Mouse (Mus musculus): ENCODE data around the gene Tomt.

DNA sequence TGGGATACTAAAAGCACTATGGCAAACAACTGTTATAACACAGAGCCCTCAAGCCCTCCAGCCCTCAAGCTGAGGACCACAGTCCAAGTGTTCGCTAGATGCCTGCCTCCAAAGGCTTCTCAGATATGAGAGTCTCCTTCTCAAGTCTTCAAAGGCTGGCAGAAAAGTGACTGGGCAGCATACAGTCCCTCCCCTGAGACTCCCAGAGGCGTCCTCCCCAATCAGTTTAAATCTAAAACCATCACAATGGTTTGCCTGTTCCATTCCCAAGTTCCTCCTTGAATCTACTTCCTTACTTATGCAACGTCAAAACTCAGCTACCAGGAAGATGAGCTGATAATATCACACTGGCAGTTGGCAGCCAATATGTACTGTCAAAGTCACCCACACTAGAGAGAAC lies 42.7 kb downstream of the Tomt start, which contains the start of gene Anapc15:
- no peak for TF ChIP-seq ZNF384 (IDR thresholded peaks at IDR 0.05; ENCODE audit: low read depth, low read length)
- no peak for TF ChIP-seq CHD2 (IDR thresholded peaks at IDR 0.05; ENCODE audit: low read depth, low read length)
- TF ChIP-seq HCFC1 (IDR thresholded peaks at IDR 0.05; ENCODE audit: borderline replicate concordance, insufficient read depth, low read length): no peak
- TF ChIP-seq ZC3H11A (IDR thresholded peaks at IDR 0.05; ENCODE audit: borderline replicate concordance, low read depth, low read length): no peak
- TF ChIP-seq MAFK (IDR thresholded peaks at IDR 0.05; ENCODE audit: insufficient read depth, low read depth, low read length): no peak
